Mouse (Mus musculus) ES-E14 (cell line): ENCODE results near the gene Prkar1b. TPM values are rescaled to one million over a fixed set of nuclear protein-coding genes. Genes with fewer than 3 reads are reported as not detected.

Experiments
- DNase-seq: peaks from one replicate; pipeline ENCODE4 v3.0.0-alpha.2; 2013; ENCODE audit warnings: low read depth, low spot score
- H3K27ac ChIP-seq: 2 replicates; pipeline ENCODE4 v1.5.1; 2012; ENCODE audit warnings: low read depth, mild to moderate bottlenecking, low read length, moderate library complexity, mixed read lengths; ENCODE audit not compliant: poor library complexity, insufficient read depth, severe bottlenecking
- H3K36me3 ChIP-seq: 2 replicates; pipeline ENCODE4 v1.6.1; 2012; ENCODE audit warnings: mild to moderate bottlenecking, low read length, moderate library complexity, mixed read lengths; ENCODE audit not compliant: control insufficient read depth, poor library complexity, insufficient read depth, severe bottlenecking
- H3K4me1 ChIP-seq, 2 experiments: fragments of 150-350 bp in 1 of 2; sonication (generic) in 1 of 2; 2 replicates each; pipeline ENCODE4 v1.6.1; 2012; ENCODE audit warnings: low read length in 2 of 2, mild to moderate bottlenecking in 1 of 2, mixed read lengths in 1 of 2; ENCODE audit not compliant: control insufficient read depth in 2 of 2, insufficient read depth in 2 of 2, poor library complexity in 1 of 2
- H3K4me3 ChIP-seq, 2 experiments: fragments of 150-350 bp in 1 of 2; sonication (generic) in 1 of 2; 2 replicates each; pipeline ENCODE4 v1.5.1; 2012; ENCODE audit warnings: low read length in 2 of 2, low read depth in 1 of 2, mild to moderate bottlenecking in 1 of 2, mixed read lengths in 1 of 2; ENCODE audit not compliant: insufficient read depth in 1 of 2, poor library complexity in 1 of 2, severe bottlenecking in 1 of 2
- H3K9ac ChIP-seq: 2 replicates; pipeline ENCODE4 v1.6.1; 2012; ENCODE audit warnings: low read depth, mild to moderate bottlenecking, low read length, mixed read lengths; ENCODE audit not compliant: poor library complexity, insufficient read depth, severe bottlenecking
- H3K9me3 ChIP-seq: fragments of 150-350 bp; sonication (generic); 2 replicates; pipeline ENCODE4 v1.6.1; 2012; ENCODE audit warnings: low read depth, mild to moderate bottlenecking, low read length; ENCODE audit not compliant: control insufficient read depth, insufficient read depth
- CHD2 ChIP-seq: IDR thresholded peaks from 2 replicates; pipeline ENCODE4 v1.6.1; 2014; ENCODE audit warnings: mild to moderate bottlenecking, low read depth, low read length, inconsistent platforms
- HCFC1 ChIP-seq: IDR thresholded peaks from 2 replicates; pipeline ENCODE4 v1.6.1; 2012; ENCODE audit warnings: low read length, inconsistent platforms, borderline replicate concordance; ENCODE audit not compliant: insufficient read depth
- MAFK ChIP-seq: IDR thresholded peaks from 2 replicates; pipeline ENCODE4 v1.6.1; 2014; ENCODE audit warnings: mild to moderate bottlenecking, low read depth, low read length, inconsistent platforms; ENCODE audit not compliant: insufficient read depth
- ZC3H11A ChIP-seq: IDR thresholded peaks from 2 replicates; pipeline ENCODE4 v1.6.1; 2012; ENCODE audit warnings: low read depth, mild to moderate bottlenecking, inconsistent platforms, low read length, borderline replicate concordance
- ZNF384 ChIP-seq: IDR thresholded peaks from 2 replicates; pipeline ENCODE4 v1.6.1; 2012; ENCODE audit warnings: low read depth, low read length, inconsistent platforms
- in situ Hi-C, 2 experiments: fragments of 600-800 bp; cut with MboI; formaldehyde crosslinking; loops; one replicate each; pipeline ENCODE4 v1.15.1; 2025; ENCODE audit warnings: low sequenced_read_pairs in 2 of 2, inconsistent platforms in 1 of 2; ENCODE audit not compliant: unreplicated experiment in 2 of 2
- total RNA-seq: library from RNA; depleted of rRNA; stranded (reverse); fragments of 300-350 nt; gene quantifications from 2 replicates; pipeline ENCODE4 v1.2.3, GENCODE M21; 2012

Gene Prkar1b
- total RNA-seq, 1 experiment = 3.8 TPM

DNA sequence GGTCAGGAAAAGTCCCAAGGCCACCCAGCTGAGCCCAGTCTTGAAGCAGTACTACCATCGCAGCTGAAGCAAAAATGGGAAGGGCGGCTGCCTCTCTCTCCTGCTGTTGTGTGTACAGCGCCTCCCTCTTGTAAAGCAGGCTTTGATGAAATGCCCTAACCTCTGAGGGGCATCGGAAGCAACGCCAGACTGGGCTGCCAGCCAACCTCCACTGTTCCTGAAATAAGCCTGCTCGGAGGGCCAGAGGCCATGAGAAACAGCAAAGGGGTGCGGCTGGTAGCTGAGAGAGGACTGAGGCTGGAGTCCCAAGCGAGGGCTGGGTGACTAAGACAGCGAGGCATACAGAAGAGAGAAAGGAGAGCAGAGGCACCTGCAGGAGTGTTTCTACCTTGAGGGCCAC is 161.0 kb downstream of the Prkar1b start:
- no peak overlapping the region for H3K9ac ChIP-seq

DNA sequence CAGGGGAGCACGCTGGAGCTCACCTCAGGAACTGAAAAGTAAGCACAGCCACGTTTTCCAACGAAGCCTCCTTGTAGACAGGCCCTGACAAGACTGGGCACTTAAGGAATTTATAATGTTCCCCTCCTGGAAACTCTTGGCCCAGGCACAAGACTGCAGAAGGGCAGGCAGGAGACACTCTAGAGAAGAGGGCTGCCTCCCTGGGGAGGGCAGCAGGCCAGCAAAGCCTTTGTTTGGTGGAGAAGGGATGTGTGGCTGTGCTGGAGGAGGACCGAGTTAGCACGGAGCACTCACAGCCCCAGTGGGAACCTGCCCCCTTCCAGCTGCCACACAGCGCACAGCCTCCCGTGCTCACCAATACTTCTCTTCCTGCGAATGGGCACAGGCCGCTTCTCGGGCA is 161.8 kb downstream of the Prkar1b start:
- Histone ChIP-seq H3K4me1 (peaks cover 5 to 23% of the 10 kb centered on the region in 2 experiments), H3K9ac (no peak overlapping the region), H3K4me3 (no peak overlapping the region), H3K9me3 (no peaks in the 10 kb centered on the region), H3K36me3 (peaks cover 59% of the 10 kb centered on the region), H3K27ac (no peak overlapping the region)
- TF ChIP-seq ZC3H11A = no peak
- no peak for TF ChIP-seq HCFC1
- TF ChIP-seq CHD2 = no peak
- TF ChIP-seq ZNF384 = no peak
- TF ChIP-seq MAFK = no peak
- no peak for DNase-seq
- in situ Hi-C loops = no loop called here

More for the DNA sequence above, 161.0 kb downstream of the Prkar1b start:
- no peak overlapping the region for H3K4me3 ChIP-seq
- H3K4me1 ChIP-seq = peaks cover 5 to 23% of the 10 kb centered on the region in 2 experiments
- TF ChIP-seq CHD2 (no peak), HCFC1 (no peak), ZNF384 (no peak), MAFK (no peak), ZC3H11A (no peak)
- no peak overlapping the region for H3K27ac ChIP-seq
- DNase-seq = no peak
- in situ Hi-C loops = no loop called here
- peaks cover 55% of the 10 kb centered on the region for H3K36me3 ChIP-seq
- H3K9me3 ChIP-seq = no peaks in the 10 kb centered on the region

DNA sequence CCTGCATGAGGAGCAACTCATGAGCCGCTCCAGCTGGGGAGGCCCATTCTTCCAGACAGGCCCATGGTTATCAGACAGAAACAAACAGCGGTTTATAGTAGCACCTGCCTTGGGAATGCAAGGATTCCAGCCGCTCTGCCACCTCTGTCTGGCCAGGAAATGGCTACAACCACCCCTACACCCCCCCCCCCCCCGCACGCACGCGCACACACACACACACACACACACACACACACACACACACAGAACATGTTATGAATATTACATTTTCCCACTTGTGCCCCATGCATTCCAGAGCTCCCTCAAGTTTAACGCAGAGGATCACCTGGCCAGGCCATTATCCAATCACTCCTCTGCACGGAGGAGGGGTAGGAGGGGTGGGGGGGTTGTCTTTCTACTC is 167.9 kb downstream of the Prkar1b start:
- H3K4me1 ChIP-seq = peaks cover 0 to 19% of the 10 kb centered on the region in 2 experiments; a peak in 1 of 4 replicates
- H3K27ac ChIP-seq = no peak overlapping the region
- TF ChIP-seq HCFC1 = no peak
- peaks cover 72% of the 10 kb centered on the region for H3K36me3 ChIP-seq
- H3K9me3 ChIP-seq = no peaks in the 10 kb centered on the region
- in situ Hi-C loops = no loop called here
- no peak for DNase-seq
- no peak overlapping the region for H3K4me3 ChIP-seq
- no peak overlapping the region for H3K9ac ChIP-seq

DNA sequence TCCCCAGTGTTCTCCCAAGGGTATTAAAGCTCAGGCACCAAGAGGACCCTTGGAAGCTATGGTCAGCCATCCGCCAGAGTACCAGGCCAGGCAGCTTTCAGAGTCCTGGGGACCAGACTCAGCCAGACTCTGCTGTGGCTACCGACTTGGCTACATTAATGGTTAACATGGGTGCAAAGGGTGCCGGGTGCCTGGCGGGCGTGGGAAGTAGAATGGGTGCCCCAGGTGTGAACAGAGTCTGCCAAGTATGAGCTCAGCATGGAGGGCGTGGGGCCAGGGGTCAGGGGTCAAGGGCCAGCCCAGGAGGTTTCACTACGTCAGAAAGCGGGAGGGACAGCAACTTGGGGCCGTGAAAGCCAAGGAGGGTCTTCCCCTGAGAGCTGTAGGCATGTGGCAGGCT is 169.2 kb downstream of the Prkar1b start:
- no peak for TF ChIP-seq HCFC1
- TF ChIP-seq CHD2 = no peak
- H3K9ac ChIP-seq = no peak overlapping the region
- peaks cover 0 to 20% of the 10 kb centered on the region in 2 experiments; a peak in 1 of 4 replicates for H3K4me1 ChIP-seq
- H3K9me3 ChIP-seq = no peaks in the 10 kb centered on the region
- H3K27ac ChIP-seq = no peak overlapping the region
- in situ Hi-C loops = no loop called here
- no peak for DNase-seq
- no peak overlapping the region for H3K4me3 ChIP-seq
- H3K36me3 ChIP-seq = peaks cover 70% of the 10 kb centered on the region

DNA sequence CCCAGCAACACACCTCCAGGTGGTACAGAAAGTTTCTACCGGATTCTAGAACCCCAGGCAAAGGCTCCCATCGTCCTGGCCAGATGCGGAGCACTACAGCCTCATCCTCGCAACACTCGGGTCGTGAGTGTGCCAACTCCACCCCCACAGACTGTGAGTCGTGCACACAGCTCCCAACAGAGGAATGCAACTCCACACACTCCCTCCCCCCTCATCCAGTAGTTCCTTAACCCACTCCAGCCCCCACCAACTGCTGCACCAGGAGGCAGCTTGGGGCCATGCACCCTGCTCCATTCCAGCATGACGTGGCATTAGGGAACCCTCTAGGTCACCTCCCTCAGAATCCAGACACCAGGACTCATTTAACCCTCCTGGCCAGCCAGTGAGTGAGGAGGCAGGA is 170.0 kb downstream of the Prkar1b start:
- TF ChIP-seq ZC3H11A (no peak), HCFC1 (no peak), CHD2 (no peak), ZNF384 (no peak), MAFK (no peak)
- Histone ChIP-seq H3K27ac (no peak overlapping the region), H3K36me3 (peaks cover 72% of the 10 kb centered on the region), H3K9ac (no peak overlapping the region), H3K4me1 (peaks cover 0 to 21% of the 10 kb centered on the region in 2 experiments; a peak in 1 of 4 replicates), H3K4me3 (no peak overlapping the region), H3K9me3 (no peaks in the 10 kb centered on the region)
- in situ Hi-C loops = no loop called here
- no peak for DNase-seq
